Comparison of ENCODE assay signal across 9 mouse cellular contexts in the genomic region with DNA sequence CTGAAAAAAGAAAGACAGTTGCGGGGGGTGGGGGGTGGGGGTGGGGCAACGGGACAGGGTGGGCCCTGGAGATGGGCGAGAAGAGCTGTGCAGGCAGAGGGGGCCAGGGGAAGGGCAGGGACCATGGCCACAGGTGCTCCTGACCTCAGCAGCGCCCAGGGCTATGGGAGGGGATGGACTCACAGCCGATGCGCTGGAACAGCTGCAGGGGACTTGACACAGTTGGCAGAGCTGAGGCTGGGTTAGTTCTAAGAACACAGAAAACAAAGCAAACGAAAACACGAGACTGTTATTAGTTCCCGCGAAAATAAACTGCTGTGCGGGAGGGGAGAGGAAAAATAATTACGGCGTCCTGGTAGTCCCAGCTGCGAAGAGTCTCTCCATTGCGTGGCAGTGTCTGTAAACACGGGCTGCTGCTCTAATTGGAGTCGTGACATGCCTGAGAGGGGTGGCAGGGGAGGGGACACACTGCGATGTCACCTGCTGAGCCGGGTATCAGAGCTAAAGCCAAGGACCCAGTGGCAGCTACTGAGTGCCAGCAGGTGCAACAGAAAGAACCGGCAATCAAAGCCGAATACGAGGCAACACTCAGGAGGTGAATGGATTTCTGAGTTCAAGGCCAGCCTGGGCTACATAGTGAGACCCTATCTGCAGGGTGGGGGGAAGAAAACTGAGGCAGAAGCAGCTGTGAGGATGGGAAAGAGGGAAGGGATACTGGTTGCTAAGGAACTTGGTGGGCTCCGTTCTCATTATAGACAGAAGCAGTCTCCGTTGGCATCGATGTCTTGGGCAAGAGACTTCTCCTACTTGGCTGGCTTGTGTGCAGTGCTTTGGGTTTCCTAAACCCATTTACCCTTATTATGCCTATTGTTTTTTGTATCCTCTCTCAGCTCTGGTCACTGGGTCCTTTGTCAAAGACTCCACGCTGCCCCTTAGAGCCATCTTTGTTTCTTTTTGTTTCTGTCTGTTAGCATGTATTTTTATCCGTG. TPM values are rescaled to one million over a fixed set of nuclear protein-coding genes. Genes with fewer than 3 reads are reported as not detected.
A peak's percentile ranks its signal among the peaks of the same experiment; 100 is the strongest.
DNase-seq lines count a peak whose midpoint lies in the region; ATAC-seq lines count a peak whose summit lies in the region.
"Had no signal": no experiment of that assay in that cellular context is flagged by ENCODE, and none has a peak within 500 bp of the region (broad histone marks: within the 10 kb centered on the region; RNA-seq: fewer than 3 reads in every experiment).

No protein-coding gene starts in this region.

- H3K9ac ChIP-seq in liver, embryonic 16.5 days (ENCODE audit: low read depth, low read length), result no peak overlapping the region
- no peak overlapping the region for H3K9ac ChIP-seq in liver, embryonic 12.5 days
- no peak overlapping the region for H3K9ac ChIP-seq in embryonic facial prominence, embryonic 15.5 days
- H3K9ac ChIP-seq in neural tube, embryonic 13.5 days, result peak overlapping the region; percentile 46
- no peak overlapping the region for H3K9ac ChIP-seq in intestine, embryonic 15.5 days
- H3K9ac ChIP-seq: embryonic facial prominence, embryonic 12.5 days had no signal

- H3K4me3 ChIP-seq in liver, embryonic 16.5 days (ENCODE audit: low read depth, low read length), result no peak overlapping the region
- H3K4me3 ChIP-seq in liver, embryonic 12.5 days, result no peak overlapping the region
- H3K4me3 ChIP-seq in embryonic facial prominence, embryonic 15.5 days (replicated peaks), result no peak overlapping the region
- H3K4me3 ChIP-seq in hindbrain, embryonic 10.5 days, result no peak overlapping the region
- H3K4me3 ChIP-seq in neural tube, embryonic 13.5 days, result no peak overlapping the region
- H3K4me3 ChIP-seq in intestine, embryonic 15.5 days (replicated peaks), result no peak overlapping the region
- H3K4me3 ChIP-seq: embryonic facial prominence, embryonic 12.5 days; liver, embryonic 13.5 days had no signal

- ATAC-seq in liver, embryonic 16.5 days (ENCODE audit: low read depth), result no peak
- ATAC-seq in liver, embryonic 12.5 days, result no peak
- ATAC-seq in embryonic facial prominence, embryonic 15.5 days (ENCODE audit: insufficient number of reproducible peaks, low FRiP score, low TSS enrichment, low read depth), result no peak
- ATAC-seq in neural tube, embryonic 13.5 days (ENCODE audit: low read depth), result no peak
- ATAC-seq in intestine, embryonic 15.5 days, result no peak

- no peaks in the 10 kb centered on the region for H3K9me3 ChIP-seq in liver, embryonic 16.5 days (replicated peaks; ENCODE audit: control insufficient read depth, low read length)
- no peaks in the 10 kb centered on the region for H3K9me3 ChIP-seq in liver, embryonic 12.5 days (replicated peaks)
- no peaks in the 10 kb centered on the region for H3K9me3 ChIP-seq in embryonic facial prominence, embryonic 15.5 days (replicated peaks)
- H3K9me3 ChIP-seq in hindbrain, embryonic 10.5 days, result no peaks in the 10 kb centered on the region
- H3K9me3 ChIP-seq in neural tube, embryonic 13.5 days, result no peaks in the 10 kb centered on the region
- H3K9me3 ChIP-seq in intestine, embryonic 15.5 days, result no peaks in the 10 kb centered on the region
- H3K9me3 ChIP-seq: embryonic facial prominence, embryonic 12.5 days; liver, embryonic 13.5 days had no signal

- no peaks in the 10 kb centered on the region for H3K27me3 ChIP-seq in liver, embryonic 16.5 days (ENCODE audit: control insufficient read depth, insufficient read depth, low read depth, low read length)
- H3K27me3 ChIP-seq in liver, embryonic 12.5 days (replicated peaks), result no peaks in the 10 kb centered on the region
- H3K27me3 ChIP-seq in embryonic facial prominence, embryonic 15.5 days, result no peaks in the 10 kb centered on the region
- H3K27me3 ChIP-seq in hindbrain, embryonic 10.5 days (ENCODE audit: insufficient read depth, poor library complexity, severe bottlenecking), result no peaks in the 10 kb centered on the region
- H3K27me3 ChIP-seq in neural tube, embryonic 13.5 days, result no peaks in the 10 kb centered on the region
- H3K27me3 ChIP-seq in intestine, embryonic 15.5 days (replicated peaks), result no peaks in the 10 kb centered on the region
- H3K27me3 ChIP-seq: embryonic facial prominence, embryonic 12.5 days; liver, embryonic 13.5 days had no signal

- peaks cover 41% of the 10 kb centered on the region for H3K4me1 ChIP-seq in liver, embryonic 16.5 days (ENCODE audit: control insufficient read depth, low read depth, low read length)
- H3K4me1 ChIP-seq in liver, embryonic 12.5 days, result peaks cover 79% of the 10 kb centered on the region
- peaks cover 71% of the 10 kb centered on the region for H3K4me1 ChIP-seq in embryonic facial prominence, embryonic 15.5 days
- H3K4me1 ChIP-seq in hindbrain, embryonic 10.5 days (replicated peaks), result peaks cover 73% of the 10 kb centered on the region
- H3K4me1 ChIP-seq in neural tube, embryonic 13.5 days (replicated peaks), result peaks cover 71% of the 10 kb centered on the region
- H3K4me1 ChIP-seq in intestine, embryonic 15.5 days (replicated peaks), result peaks cover 48% of the 10 kb centered on the region

- H3K27ac ChIP-seq in liver, embryonic 16.5 days (ENCODE audit: low read length), result peak overlapping the region; percentile 29; the same call in 1 of the 2 replicates
- H3K27ac ChIP-seq in liver, embryonic 12.5 days, result no peak overlapping the region
- H3K27ac ChIP-seq in embryonic facial prominence, embryonic 15.5 days (replicated peaks), result 0 out of 2 replicates have a peak overlapping the region, but pooled peaks have one; percentile 12
- H3K27ac ChIP-seq in hindbrain, embryonic 10.5 days, result peak overlapping the region; percentile 45; the same call in 1 of the 2 replicates
- H3K27ac ChIP-seq in neural tube, embryonic 13.5 days (replicated peaks), result peak overlapping the region; percentile 68
- H3K27ac ChIP-seq in intestine, embryonic 15.5 days, result no peak overlapping the region
- H3K27ac ChIP-seq: embryonic facial prominence, embryonic 12.5 days had no signal

- no peak overlapping the region for H3K4me2 ChIP-seq in liver, embryonic 16.5 days (ENCODE audit: low read depth, low read length)
- H3K4me2 ChIP-seq in liver, embryonic 12.5 days, result no peak overlapping the region
- peak overlapping the region; percentile 4; the same call in 1 of the 2 replicates for H3K4me2 ChIP-seq in embryonic facial prominence, embryonic 15.5 days (replicated peaks)
- peak overlapping the region; percentile 30 for H3K4me2 ChIP-seq in neural tube, embryonic 13.5 days
- H3K4me2 ChIP-seq in intestine, embryonic 15.5 days (replicated peaks), result no peak overlapping the region
- H3K4me2 ChIP-seq: embryonic facial prominence, embryonic 12.5 days; liver, embryonic 13.5 days had no signal

- 65% methylated on average over 27 of the region's 27 CpGs for WGBS in liver, embryonic 16.5 days (ENCODE audit: insufficient replicate concordance)
- WGBS in liver, embryonic 12.5 days (ENCODE audit: insufficient replicate concordance), result 68% methylated on average over 27 of the region's 27 CpGs
- WGBS in embryonic facial prominence, embryonic 15.5 days, result 46% methylated on average over 27 of the region's 27 CpGs
- 63% methylated on average over 27 of the region's 27 CpGs for WGBS in hindbrain, embryonic 10.5 days
- 38% methylated on average over 27 of the region's 27 CpGs for WGBS in neural tube, embryonic 13.5 days
- 52% methylated on average over 27 of the region's 27 CpGs for WGBS in intestine, embryonic 15.5 days

- DNase-seq in hindbrain, embryonic 10.5 days (ENCODE audit: low spot score), result no peak
- DNase-seq in lung, postnatal 4 days, result no peak
- DNase-seq: liver, embryonic 13.5 days had no signal

- H3K36me3 ChIP-seq in liver, embryonic 16.5 days (ENCODE audit: control insufficient read depth, insufficient read depth), result no peaks in the 10 kb centered on the region
- H3K36me3 ChIP-seq in liver, embryonic 12.5 days, result 0 out of 2 replicates have a peak, but pooled peaks cover 3% of the 10 kb centered on the region
- H3K36me3 ChIP-seq in embryonic facial prominence, embryonic 15.5 days, result no peaks in the 10 kb centered on the region
- no peaks in the 10 kb centered on the region for H3K36me3 ChIP-seq in hindbrain, embryonic 10.5 days
- H3K36me3 ChIP-seq in neural tube, embryonic 13.5 days, result no peaks in the 10 kb centered on the region
- H3K36me3 ChIP-seq in intestine, embryonic 15.5 days, result no peaks in the 10 kb centered on the region
- H3K36me3 ChIP-seq: liver, embryonic 13.5 days had no signal

RNA-seq across cellular contexts. Expression of a gene that starts 5.0 kb away (rescaled TPM):
- 8.6 and 8.7 TPM in 2 replicates for polyA plus RNA-seq in liver, embryonic 16.5 days (2015; fragmentation: Nextera tagmentation; extraction: Ambion mirVana)
- polyA plus RNA-seq in liver, embryonic 12.5 days (2016; fragmentation: Nextera tagmentation; extraction: Ambion mirVana), result 12.4 TPM in 2 replicates
- 28.9 and 30.6 TPM in 2 replicates for polyA plus RNA-seq in embryonic facial prominence, embryonic 15.5 days (2015; fragmentation: Nextera tagmentation; extraction: Ambion mirVana)
- polyA plus RNA-seq in hindbrain, embryonic 10.5 days (2016; fragmentation: Nextera tagmentation; extraction: Ambion mirVana), result 15.7 and 18.8 TPM in 2 replicates
- polyA plus RNA-seq in neural tube, embryonic 13.5 days (2015; fragmentation: Nextera tagmentation; extraction: Ambion mirVana), result 21.6 and 24.9 TPM in 2 replicates
- 19.8 and 21.3 TPM in 2 replicates for polyA plus RNA-seq in intestine, embryonic 15.5 days (2015; fragmentation: Nextera tagmentation; extraction: Ambion mirVana)

RNA-seq across cellular contexts. Expression of a gene that starts 54.6 kb away (rescaled TPM):
- 0.59 and 1.2 TPM in 2 replicates for polyA plus RNA-seq in liver, embryonic 16.5 days (2015; fragmentation: Nextera tagmentation; extraction: Ambion mirVana)
- polyA plus RNA-seq in liver, embryonic 12.5 days (2016; fragmentation: Nextera tagmentation; extraction: Ambion mirVana), result 6.3 and 7.8 TPM in 2 replicates
- polyA plus RNA-seq in embryonic facial prominence, embryonic 15.5 days (2015; fragmentation: Nextera tagmentation; extraction: Ambion mirVana), result not detected in 2 replicates
- not detected in 2 replicates for polyA plus RNA-seq in hindbrain, embryonic 10.5 days (2016; fragmentation: Nextera tagmentation; extraction: Ambion mirVana)
- polyA plus RNA-seq in neural tube, embryonic 13.5 days (2015; fragmentation: Nextera tagmentation; extraction: Ambion mirVana), result not detected in 2 replicates
- 0.49 and 0.58 TPM in 2 replicates for polyA plus RNA-seq in intestine, embryonic 15.5 days (2015; fragmentation: Nextera tagmentation; extraction: Ambion mirVana)

Comparison
In these comparisons a context has a peak if more than half of its experiments do, and no peak if none do; other contexts are left out.
1. H3K27ac ChIP-seq: peak in liver, embryonic 16.5 days (single experiment), embryonic facial prominence, embryonic 15.5 days (single experiment), hindbrain, embryonic 10.5 days (single experiment) and neural tube, embryonic 13.5 days (single experiment); none in liver, embryonic 12.5 days (single experiment) and intestine, embryonic 15.5 days (single experiment).
2. H3K4me2 ChIP-seq: peak in embryonic facial prominence, embryonic 15.5 days (single experiment) and neural tube, embryonic 13.5 days (single experiment); none in liver, embryonic 16.5 days (single experiment), liver, embryonic 12.5 days (single experiment) and intestine, embryonic 15.5 days (single experiment).